Mouse (Mus musculus) hindbrain, embryonic 12.5 days (tissue): ENCODE results near the gene Crabp2. TPM values are rescaled to one million over a fixed set of nuclear protein-coding genes. Genes with fewer than 3 reads are reported as not detected.
A peak's percentile ranks its signal among the peaks of the same experiment; 100 is the strongest.

Experiments
- ATAC-seq: fragments of 200-750 bp; cut with Nextera tagmentation; 2 replicates; pipeline ENCODE4 v1.8.0; 2017; ENCODE audit warnings: moderate TSS enrichment; ENCODE audit not compliant: low FRiP score
- H3K27ac ChIP-seq: fragments of 300-500 bp; sonication (generic); 2 replicates; pipeline ENCODE4 v1.5.1; 2016; ENCODE audit warnings: mild to moderate bottlenecking
- H3K27me3 ChIP-seq: fragments of 300-500 bp; sonication (generic); 2 replicates; pipeline ENCODE4 v1.6.1; 2016; ENCODE audit warnings: mild to moderate bottlenecking
- H3K36me3 ChIP-seq: fragments of 300-500 bp; sonication (generic); 2 replicates; pipeline ENCODE4 v1.6.1; 2016; ENCODE audit warnings: mild to moderate bottlenecking
- H3K4me1 ChIP-seq: fragments of 300-500 bp; sonication (generic); 2 replicates; pipeline ENCODE4 v1.6.1; 2016
- H3K4me2 ChIP-seq: fragments of 300-500 bp; sonication (generic); replicated peaks from 2 replicates; pipeline ENCODE4 v1.6.1; 2016; ENCODE audit warnings: mild to moderate bottlenecking
- H3K4me3 ChIP-seq: fragments of 300-500 bp; sonication (generic); 2 replicates; pipeline ENCODE4 v1.5.1; 2016; ENCODE audit warnings: mild to moderate bottlenecking
- H3K9ac ChIP-seq: fragments of 300-500 bp; sonication (generic); 2 replicates; pipeline ENCODE4 v1.6.1; 2016; ENCODE audit warnings: mild to moderate bottlenecking, moderate library complexity
- H3K9me3 ChIP-seq: fragments of 300-500 bp; sonication (generic); replicated peaks from 2 replicates; pipeline ENCODE4 v1.6.1; 2016; ENCODE audit warnings: mild to moderate bottlenecking
- WGBS: fragments of 180-500 bp; shearing (Covaris S2); methylation state at CpG from one replicate; pipeline ENCODE4 v1.1.7; 2016; 5-methylcytosine and 5-hydroxymethylcytosine counted together
- polyA plus RNA-seq: library from polyadenylated mRNA; unstranded; fragments of >200 nt; fragmentation: Nextera tagmentation; extraction: Ambion mirVana; gene quantifications from 2 replicates; pipeline ENCODE4 v1.2.1, GENCODE M21; 2016

The Crabp2 gene
- polyA plus RNA-seq, 1 experiment from 2014 or later: 384 TPM

DNA sequence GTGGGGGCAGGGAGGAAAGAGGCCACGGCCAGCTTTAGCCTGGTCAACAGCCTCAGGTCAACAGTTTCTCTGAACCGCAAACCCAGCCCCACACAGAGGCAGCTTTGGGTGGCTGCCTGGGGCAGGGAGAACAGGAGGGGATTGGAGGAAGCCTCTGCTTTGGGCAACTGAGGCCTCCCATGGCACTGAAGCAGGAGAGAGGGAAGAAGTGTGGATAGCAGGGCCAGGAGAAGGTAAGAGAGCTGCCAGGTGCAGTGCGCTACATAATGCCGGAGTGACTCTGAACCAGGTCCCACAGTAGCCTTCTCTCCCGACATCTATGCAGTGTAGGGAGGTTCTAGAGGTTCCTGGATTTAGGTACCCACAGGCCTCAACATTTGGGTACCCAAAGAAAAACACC is 32.3 kb downstream of the Crabp2 start:
- Histone ChIP-seq H3K27ac (peak overlapping the region; percentile 62), H3K36me3 (peaks cover 26% of the 10 kb centered on the region), H3K4me3 (no peak overlapping the region), H3K4me2 (no peak overlapping the region), H3K4me1 (peaks cover 71% of the 10 kb centered on the region), H3K9ac (0 out of 2 replicates have a peak overlapping the region, but pooled peaks have one; percentile 32), H3K9me3 (no peaks in the 10 kb centered on the region), H3K27me3 (no peaks in the 10 kb centered on the region)
- 50% methylated on average over 5 of the region's 5 CpGs for WGBS
- no peak for ATAC-seq

DNA sequence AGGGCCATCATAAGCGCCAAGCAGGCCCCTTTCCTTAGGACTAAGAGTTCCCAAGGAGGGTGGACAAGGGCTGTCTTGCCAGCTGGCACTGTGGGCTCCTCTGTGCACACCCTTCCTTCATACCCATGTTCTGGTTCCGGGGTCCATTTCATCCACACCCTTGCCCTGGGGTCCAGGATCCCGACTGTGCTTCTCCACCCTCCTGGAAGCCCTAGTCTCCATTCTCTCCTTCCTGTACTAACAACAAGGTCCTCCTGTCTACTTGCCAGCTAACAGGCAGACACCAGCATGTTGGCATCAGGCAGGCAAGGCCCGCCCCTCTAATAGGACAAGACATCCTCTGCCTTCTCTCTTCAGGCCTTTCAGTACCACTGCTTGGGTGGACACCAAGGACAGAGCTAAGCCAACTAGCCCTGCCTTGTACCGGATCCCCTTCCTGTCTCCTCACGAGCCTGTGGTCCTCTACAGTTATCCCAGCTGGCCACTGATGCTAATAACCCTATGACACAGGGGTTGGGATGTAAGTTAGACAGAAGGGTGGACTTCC is 32.8 kb downstream of the Crabp2 start:
- H3K36me3 ChIP-seq: peaks cover 21% of the 10 kb centered on the region; the same call in 1 of the 2 replicates
- H3K4me3 ChIP-seq: no peak overlapping the region
- no peak overlapping the region for H3K4me2 ChIP-seq
- peaks cover 76% of the 10 kb centered on the region for H3K4me1 ChIP-seq
- H3K9me3 ChIP-seq: no peaks in the 10 kb centered on the region
- no peak for ATAC-seq
- 83% methylated on average over 6 of the region's 6 CpGs for WGBS
- no peak overlapping the region for H3K9ac ChIP-seq
- H3K27ac ChIP-seq: peak overlapping the region; percentile 79
- no peaks in the 10 kb centered on the region for H3K27me3 ChIP-seq

GRCm38 (mm10) chr3:87981894-87982835 is 33.7 kb downstream of the Crabp2 start:
- H3K27ac ChIP-seq: peak overlapping the region; percentile 79
- H3K9ac ChIP-seq: peak overlapping the region; percentile 42; the same call in 1 of the 2 replicates
- no peak overlapping the region for H3K4me3 ChIP-seq
- no peaks in the 10 kb centered on the region for H3K27me3 ChIP-seq
- H3K36me3 ChIP-seq: peaks cover 13% of the 10 kb centered on the region; the same call in 1 of the 2 replicates
- 32% methylated on average over 12 of the region's 12 CpGs for WGBS
- no peaks in the 10 kb centered on the region for H3K9me3 ChIP-seq
- peak overlapping the region; percentile 43; the same call in 1 of the 2 replicates for H3K4me2 ChIP-seq
- no peak for ATAC-seq
- peaks cover 82% of the 10 kb centered on the region for H3K4me1 ChIP-seq

DNA sequence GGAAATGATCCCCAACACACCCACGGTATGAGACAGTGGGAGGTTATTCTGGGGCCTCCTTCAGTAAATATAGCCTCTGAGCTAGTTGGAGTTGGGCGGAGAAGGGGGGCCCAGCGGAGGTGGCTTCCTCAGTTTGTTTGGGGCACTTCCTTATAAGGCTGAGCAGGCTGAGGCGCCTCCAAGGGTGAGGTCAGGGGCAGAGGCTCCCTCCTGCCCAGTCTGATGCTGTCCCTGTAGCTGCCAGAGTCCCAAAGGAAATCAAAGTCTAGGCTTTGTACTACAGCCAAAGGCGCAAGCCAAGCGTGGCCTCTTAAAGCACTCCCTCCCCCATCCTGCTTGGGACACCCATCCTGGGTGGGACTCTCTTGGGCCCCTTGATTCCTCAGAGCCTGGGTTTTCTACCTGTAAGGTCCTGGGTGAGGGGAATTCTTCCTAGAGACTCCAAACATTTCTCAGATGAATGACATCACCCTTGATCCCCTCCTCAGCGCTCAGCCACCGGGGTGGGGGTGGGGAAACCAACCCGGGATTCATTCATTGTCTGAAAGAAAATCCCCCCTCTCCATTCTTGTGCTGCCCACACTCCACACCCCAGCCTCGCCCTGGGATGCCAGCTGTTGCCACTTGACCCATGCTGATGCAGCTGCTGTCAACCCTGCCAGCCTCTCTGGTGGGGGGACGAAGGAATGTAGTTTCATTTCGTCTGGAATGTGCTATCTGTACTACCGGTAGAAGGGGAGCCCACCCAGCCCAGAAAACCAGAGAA is 34.6 kb downstream of the Crabp2 start:
- peak; percentile 3; the same call in 1 of the 2 replicates for ATAC-seq

GRCm38 (mm10) chr3:87983627-87984026 is 35.2 kb downstream of the Crabp2 start:
- Histone ChIP-seq H3K27ac (peak overlapping the region; percentile 79), H3K4me3 (no peak overlapping the region), H3K27me3 (no peaks in the 10 kb centered on the region), H3K4me2 (peak overlapping the region; percentile 43), H3K9me3 (no peaks in the 10 kb centered on the region), H3K9ac (0 out of 2 replicates have a peak overlapping the region, but pooled peaks have one; percentile 36), H3K4me1 (peaks cover 91% of the 10 kb centered on the region), H3K36me3 (peaks cover 4% of the 10 kb centered on the region; the same call in 1 of the 2 replicates)
- no peak for ATAC-seq
- 31% methylated on average over 6 of the region's 6 CpGs for WGBS

More for the DNA sequence above, 34.6 kb downstream of the Crabp2 start:
- Histone ChIP-seq H3K9ac (peak overlapping the region; percentile 42), H3K4me1 (peaks cover 90% of the 10 kb centered on the region), H3K9me3 (no peaks in the 10 kb centered on the region), H3K27me3 (no peaks in the 10 kb centered on the region), H3K4me2 (peak overlapping the region; percentile 43), H3K4me3 (no peak overlapping the region), H3K27ac (peak overlapping the region; percentile 79), H3K36me3 (peaks cover 5% of the 10 kb centered on the region; the same call in 1 of the 2 replicates)
- WGBS: 4% methylated on average over 13 of the region's 13 CpGs

- H3K9me3 ChIP-seq: no peaks in the 10 kb centered on the region
- ATAC-seq: no peak
- peaks cover 3% of the 10 kb centered on the region; the same call in 1 of the 2 replicates for H3K36me3 ChIP-seq
- H3K4me3 ChIP-seq: no peak overlapping the region
- H3K4me2 ChIP-seq: no peak overlapping the region; the same call in 1 of the 2 replicates
- H3K4me1 ChIP-seq: peaks cover 86% of the 10 kb centered on the region
- 28% methylated on average over 3 of the region's 3 CpGs for WGBS
- H3K27ac ChIP-seq: peak overlapping the region; percentile 79
- no peak overlapping the region for H3K9ac ChIP-seq
- H3K27me3 ChIP-seq: peaks cover 4% of the 10 kb centered on the region
Observed at GRCm38 (mm10) chr3:87984094-87984493, 35.6 kb downstream of the Crabp2 start.

- Histone ChIP-seq H3K4me1 (peaks cover 73% of the 10 kb centered on the region), H3K36me3 (no peaks in the 10 kb centered on the region), H3K9ac (no peak overlapping the region), H3K27ac (peak overlapping the region; percentile 74), H3K27me3 (peaks cover 20% of the 10 kb centered on the region), H3K4me3 (no peak overlapping the region), H3K4me2 (peak overlapping the region; percentile 17; the same call in 1 of the 2 replicates), H3K9me3 (no peaks in the 10 kb centered on the region)
- WGBS: 29% methylated on average over 12 of the region's 12 CpGs
- peak; percentile 29 for ATAC-seq
Observed at GRCm38 (mm10) chr3:87985505-87986320, 37.2 kb downstream of the Crabp2 start.

DNA sequence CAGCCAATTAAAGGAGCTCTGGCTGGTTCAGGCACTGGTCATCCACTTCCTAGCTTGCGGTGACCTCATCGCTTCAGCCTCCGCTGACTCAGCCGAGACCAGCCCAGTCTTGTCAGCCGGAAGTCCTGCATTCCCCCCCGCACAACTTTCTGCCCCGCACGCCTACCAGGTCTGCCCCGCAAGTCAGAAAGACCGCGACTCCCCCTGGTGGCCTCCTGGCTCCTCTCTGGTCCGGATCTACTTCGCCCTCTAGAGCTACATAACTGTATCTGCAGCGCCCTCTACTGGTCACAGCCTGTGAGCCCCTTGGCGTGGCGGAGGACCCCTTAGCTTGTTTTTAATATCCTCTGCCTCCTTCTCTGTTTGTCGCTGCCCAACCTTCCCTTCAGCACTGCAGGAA is 38.4 kb downstream of the Crabp2 start:
- peaks cover 61% of the 10 kb centered on the region for H3K4me1 ChIP-seq
- no peaks in the 10 kb centered on the region for H3K9me3 ChIP-seq
- H3K27ac ChIP-seq: peak overlapping the region; percentile 19; the same call in 1 of the 2 replicates
- 0% methylated on average over 17 of the region's 17 CpGs for WGBS
- H3K4me3 ChIP-seq: peak overlapping the region; percentile 35
- H3K36me3 ChIP-seq: no peaks in the 10 kb centered on the region
- peak overlapping the region; percentile 72 for H3K4me2 ChIP-seq
- ATAC-seq: peak; percentile 74
- H3K9ac ChIP-seq: no peak overlapping the region
- H3K27me3 ChIP-seq: peaks cover 31% of the 10 kb centered on the region

- peaks cover 39% of the 10 kb centered on the region for H3K27me3 ChIP-seq
- H3K27ac ChIP-seq: peak overlapping the region; percentile 19; the same call in 1 of the 2 replicates
- no peaks in the 10 kb centered on the region for H3K9me3 ChIP-seq
- under 1% methylated on average over 15 of the region's 15 CpGs for WGBS
- H3K36me3 ChIP-seq: no peaks in the 10 kb centered on the region
- peak overlapping the region; percentile 35 for H3K4me3 ChIP-seq
- peaks cover 54% of the 10 kb centered on the region for H3K4me1 ChIP-seq
- ATAC-seq: peak; percentile 68
- peak overlapping the region; percentile 52 for H3K9ac ChIP-seq
- peak overlapping the region; percentile 72 for H3K4me2 ChIP-seq
Observed at GRCm38 (mm10) chr3:87987633-87988032, 39.2 kb downstream of the Crabp2 start.

GRCm38 (mm10) chr3:87988068-87988467 is 39.6 kb downstream of the Crabp2 start:
- Histone ChIP-seq H3K36me3 (no peaks in the 10 kb centered on the region), H3K9ac (peak overlapping the region; percentile 52), H3K4me1 (peaks cover 49% of the 10 kb centered on the region), H3K27me3 (peaks cover 43% of the 10 kb centered on the region), H3K27ac (no peak overlapping the region), H3K9me3 (no peaks in the 10 kb centered on the region), H3K4me3 (peak overlapping the region; percentile 35), H3K4me2 (peak overlapping the region; percentile 72)
- ATAC-seq: peak; percentile 2; the same call in 1 of the 2 replicates
- 11% methylated on average over 15 of the region's 15 CpGs for WGBS

GRCm38 (mm10) chr3:87989935-87990334 is 41.5 kb downstream of the Crabp2 start:
- WGBS: 41% methylated on average over 10 of the region's 10 CpGs
- H3K4me3 ChIP-seq: no peak overlapping the region
- H3K9me3 ChIP-seq: no peaks in the 10 kb centered on the region
- H3K9ac ChIP-seq: no peak overlapping the region
- no peak overlapping the region for H3K27ac ChIP-seq
- no peaks in the 10 kb centered on the region for H3K36me3 ChIP-seq
- no peak for ATAC-seq
- H3K4me2 ChIP-seq: no peak overlapping the region
- H3K4me1 ChIP-seq: peaks cover 32% of the 10 kb centered on the region
- peaks cover 61% of the 10 kb centered on the region for H3K27me3 ChIP-seq
